Mouse (Mus musculus): Measurements from ENCODE around the gene Acrbp.

Acrbp gene

DNA sequence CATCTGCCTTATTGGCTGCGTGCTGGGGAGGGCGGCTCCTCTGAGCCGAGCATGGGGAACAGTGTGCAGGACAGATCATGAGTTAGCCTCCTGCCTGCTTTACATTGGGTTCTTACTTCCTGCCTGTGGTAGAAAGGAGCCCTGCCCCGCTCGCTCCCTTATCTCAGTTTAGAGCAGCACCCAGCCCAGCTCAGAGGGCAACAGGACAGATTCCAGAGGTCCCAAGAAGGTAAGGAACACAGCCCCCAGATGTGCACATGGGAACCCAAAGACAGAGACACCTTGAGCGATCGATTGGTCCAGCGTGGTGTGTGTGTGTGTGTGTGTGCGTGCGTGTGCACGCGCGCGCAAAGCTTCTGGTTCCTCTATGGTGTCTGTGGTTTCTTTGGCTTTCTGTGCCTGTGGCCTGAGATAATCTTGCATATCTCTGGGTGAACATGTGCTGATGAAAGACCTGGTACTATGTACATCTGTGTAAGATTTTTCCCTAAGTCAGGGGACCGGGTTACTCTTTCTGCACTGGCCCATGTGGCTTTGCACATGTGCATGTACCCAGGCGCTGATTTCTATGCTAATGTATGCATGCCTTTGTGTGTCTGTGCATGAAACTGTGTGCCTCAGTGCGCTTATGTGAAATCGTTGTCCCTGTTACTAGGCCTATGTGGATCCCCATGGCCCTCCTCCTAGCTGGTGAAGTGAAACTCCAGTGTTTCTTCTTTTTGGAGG is 21.8 kb downstream of the Acrbp start:
- DNase-seq = peak; percentile 71

DNA sequence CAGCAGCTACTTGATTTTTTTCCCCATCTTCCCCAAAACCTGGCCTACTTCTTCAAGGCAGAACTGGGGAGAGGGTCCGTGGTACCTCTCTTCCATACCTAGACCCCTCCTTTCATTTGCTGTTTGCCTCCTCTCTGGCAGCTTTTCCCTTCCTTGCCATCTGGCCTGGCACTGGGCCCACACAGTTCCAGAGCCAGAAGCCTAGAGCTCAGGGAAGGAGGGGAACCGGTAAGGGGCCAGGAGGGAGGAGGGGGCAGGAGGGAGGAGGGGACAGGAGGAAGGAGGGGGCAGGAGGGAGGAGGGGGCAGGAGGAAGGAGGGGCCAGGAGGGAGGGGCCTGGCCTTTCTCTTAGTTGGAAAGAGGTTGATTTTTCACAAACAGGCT is 22.4 kb downstream of the Acrbp start:
- DNase-seq = peak; percentile 73

DNA sequence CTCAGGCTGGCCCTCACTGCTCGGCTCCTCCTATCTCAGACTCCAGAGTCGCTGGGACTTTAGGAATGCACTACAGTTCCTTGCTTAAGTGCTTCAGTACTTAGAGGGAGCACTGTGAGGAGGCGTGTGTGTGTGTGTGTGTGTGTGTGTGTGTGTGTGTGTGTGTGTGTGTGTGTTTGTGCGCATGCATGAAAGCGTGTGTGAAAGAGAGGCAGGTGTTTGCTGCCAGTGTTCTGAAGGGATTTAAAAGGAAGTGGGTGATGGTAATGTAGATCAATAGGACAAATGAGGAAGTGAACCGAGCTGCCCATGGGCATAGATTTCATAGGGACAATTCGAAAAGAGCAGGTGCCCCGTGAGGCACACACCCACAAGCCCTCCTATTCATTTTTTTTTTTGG is 24.3 kb downstream of the Acrbp start:
- DNase-seq = peak; percentile 53

DNA sequence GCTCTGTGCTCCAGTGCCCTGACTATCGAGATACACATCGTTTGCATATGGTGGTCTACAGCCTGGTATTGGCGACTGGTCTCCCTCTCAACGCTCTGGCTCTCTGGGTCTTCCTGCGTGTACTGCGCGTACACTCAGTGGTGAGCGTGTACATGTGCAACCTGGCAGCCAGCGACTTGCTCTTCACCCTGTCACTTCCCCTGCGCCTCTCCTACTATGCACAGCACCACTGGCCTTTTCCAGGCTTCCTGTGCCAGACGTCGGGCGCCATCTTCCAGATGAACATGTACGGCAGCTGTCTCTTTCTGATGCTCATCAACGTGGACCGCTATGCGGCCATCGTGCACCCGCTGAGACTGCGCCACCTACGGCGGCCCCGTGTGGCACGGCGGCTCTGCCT is 31.9 kb downstream of the Acrbp start:
- DNase-seq = no peak

DNA sequence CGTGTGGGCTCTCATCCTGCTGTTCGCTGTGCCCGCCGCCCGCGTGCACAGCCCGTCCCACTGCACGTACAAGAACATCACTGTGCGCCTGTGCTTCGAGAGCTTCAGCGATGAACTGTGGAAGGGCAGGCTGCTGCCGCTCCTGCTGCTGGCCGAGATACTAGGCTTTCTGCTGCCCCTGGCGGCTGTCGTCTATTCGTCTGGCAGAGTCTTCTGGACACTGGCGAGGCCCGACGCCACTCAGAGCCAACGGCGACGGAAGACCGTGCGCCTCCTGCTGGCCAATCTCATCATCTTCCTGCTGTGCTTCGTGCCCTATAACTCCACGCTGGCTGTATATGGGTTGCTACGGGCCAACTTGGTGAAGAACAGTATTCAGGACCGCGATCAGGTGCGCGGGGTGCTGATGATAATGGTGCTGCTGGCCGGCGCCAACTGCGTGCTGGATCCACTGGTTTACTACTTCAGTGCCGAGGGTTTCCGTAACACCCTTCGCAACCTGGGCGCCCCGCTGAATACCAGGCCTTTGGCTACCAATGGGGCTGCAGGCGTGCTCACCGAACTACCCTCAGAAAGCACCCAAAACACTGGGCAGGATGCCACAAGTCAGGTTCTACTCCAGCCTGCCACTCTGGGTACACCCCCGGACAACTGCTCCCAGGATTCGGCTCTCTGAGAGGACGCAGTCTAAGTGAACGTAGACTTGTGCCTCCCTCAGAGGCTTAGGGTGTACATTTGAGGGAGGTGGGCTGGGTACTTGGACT is 32.5 kb downstream of the Acrbp start:
- peak; percentile 65 for DNase-seq

DNA sequence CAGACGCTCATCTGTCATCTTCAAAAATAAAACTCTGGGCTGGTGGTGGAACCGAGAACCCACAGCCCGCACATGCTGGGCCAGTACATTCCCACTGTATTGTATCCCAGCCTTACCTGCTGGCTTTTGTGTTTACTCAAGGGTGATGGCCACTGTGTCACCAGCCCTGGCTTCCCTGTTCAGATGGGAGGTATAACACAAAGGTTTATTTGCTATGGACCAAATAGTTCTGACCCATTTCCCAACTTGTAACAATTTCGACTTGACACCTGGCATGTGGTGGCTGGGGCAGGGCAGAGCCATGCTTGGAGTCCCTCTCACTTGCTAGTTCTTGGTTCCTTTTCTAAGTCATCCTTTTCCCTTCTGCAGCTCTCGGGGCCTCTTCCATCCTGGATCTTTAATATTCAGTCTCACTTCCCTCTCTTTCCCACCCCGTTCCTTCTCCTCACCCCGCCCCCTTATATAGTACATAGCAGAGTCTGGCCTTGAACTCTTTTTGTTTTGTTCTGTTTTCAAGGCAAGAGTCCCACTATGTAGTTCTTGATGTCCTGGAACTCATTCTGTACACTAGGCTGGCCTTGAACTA is 33.4 kb downstream of the Acrbp start:
- DNase-seq = no peak

DNA sequence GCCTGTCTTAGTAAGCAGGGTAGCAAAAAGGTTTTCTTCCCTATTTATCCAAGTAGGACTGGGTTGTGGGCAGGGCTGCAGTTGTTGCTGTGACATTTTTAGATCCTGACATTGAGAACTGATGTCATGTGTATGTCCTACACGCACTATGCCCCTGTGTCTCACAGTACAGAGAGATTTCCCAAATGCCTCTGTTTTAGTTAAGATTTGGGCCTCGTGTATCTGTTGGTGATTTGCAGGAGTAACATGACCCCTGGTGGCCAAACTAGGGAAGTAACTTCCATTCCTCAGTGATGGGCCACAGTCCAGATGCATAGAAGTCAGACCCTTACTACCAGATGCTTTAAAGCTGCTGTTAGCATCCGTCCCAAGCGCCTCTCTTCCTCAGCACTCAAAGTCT is 34.9 kb downstream of the Acrbp start:
- DNase-seq = peak; percentile 72

DNA sequence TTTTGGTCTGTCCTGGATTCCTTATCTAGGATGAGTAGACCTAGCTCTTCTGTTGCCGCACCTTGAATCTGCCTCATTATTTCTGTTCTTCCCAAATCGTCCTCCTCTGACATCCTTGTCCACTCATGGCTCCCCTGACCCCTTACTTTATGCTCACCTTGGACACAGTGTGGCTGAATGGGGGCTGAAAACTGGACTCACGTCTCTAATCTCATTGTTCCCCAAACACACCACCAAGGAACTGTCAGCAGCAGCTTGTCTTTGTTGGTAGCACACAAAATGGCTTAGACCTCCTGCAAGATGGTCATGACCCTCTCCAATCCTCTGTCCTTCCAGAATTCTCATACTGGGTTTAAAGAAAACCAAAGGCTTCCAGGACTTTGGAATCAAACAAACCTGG is 38.4 kb downstream of the Acrbp start:
- DNase-seq = no peak

DNA sequence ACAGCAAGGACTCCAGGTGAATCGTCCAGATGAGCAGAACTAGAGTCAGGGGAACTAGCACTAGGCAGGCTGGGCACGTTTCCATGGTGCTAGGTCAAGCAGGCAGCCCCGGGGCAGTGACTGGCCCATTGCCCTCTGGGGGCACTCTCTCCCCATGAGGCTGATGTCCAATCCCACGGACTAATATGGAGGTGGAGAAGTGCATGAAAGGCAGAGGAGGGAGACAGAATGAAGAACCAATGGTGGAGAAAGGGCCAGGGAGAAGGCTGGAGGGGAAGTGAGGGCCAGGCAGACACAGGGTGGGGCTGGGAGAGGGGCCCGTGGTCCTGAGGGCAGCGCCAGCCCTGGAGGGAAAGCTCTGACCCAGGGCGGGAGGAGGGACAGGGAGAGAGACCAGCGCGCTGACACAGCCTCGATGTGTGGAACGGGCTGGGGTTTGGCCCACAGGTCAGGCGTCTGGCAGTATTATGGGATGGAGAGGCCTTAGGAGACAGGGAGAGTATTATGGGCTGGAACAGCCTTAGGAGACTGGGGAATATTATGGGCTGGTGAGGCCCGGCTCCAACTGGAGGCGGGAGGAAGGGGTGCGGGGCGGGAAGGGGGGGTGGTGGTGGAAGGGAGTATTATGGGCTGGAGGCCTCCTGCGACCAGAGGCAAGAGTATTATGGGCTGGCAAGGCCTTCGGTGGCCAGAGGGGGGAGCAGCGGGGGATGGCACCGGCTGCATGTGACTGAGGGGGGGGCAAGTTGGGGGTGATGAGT is 39.3 kb downstream of the Acrbp start:
- peak; percentile 73 for DNase-seq

DNA sequence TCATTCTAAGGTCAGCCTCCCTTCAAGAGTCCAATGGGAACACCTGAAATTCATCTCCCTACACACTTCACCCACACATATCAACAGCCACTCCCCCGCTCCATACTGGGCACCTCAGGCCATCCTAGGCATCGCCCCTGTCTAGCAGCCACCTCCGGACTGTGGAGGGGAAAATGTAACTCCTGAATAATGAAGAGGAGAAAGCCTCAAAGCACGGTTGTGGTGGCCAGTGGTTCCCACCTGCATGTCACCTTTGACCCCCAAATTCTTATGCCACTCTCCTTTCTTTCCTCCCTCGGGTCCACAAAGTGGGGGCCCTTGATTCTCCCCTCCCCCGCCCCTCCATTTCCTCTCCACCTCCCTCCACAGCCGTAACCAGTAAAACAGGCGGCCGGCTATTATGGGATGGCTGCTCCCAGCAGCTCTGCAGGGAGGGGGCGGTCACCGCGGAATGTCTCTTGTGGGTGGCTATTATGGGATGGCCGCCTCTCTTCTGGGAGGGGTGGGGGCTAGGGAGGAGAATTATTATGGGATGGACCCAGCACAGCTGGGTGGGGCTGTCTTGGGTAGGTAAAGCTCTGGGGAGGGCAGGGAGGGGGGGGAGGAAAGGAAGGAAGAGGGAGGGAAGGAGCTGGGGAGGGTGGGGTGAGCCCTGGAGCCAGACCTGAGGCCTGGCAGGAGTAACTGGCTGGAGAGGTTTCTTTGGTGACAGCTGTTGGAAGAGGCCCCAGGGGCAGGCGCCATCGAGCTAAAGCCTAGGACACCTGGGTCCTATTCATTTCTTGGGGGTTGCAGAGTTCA is 40.2 kb downstream of the Acrbp start:
- DNase-seq = peak; percentile 80

DNA sequence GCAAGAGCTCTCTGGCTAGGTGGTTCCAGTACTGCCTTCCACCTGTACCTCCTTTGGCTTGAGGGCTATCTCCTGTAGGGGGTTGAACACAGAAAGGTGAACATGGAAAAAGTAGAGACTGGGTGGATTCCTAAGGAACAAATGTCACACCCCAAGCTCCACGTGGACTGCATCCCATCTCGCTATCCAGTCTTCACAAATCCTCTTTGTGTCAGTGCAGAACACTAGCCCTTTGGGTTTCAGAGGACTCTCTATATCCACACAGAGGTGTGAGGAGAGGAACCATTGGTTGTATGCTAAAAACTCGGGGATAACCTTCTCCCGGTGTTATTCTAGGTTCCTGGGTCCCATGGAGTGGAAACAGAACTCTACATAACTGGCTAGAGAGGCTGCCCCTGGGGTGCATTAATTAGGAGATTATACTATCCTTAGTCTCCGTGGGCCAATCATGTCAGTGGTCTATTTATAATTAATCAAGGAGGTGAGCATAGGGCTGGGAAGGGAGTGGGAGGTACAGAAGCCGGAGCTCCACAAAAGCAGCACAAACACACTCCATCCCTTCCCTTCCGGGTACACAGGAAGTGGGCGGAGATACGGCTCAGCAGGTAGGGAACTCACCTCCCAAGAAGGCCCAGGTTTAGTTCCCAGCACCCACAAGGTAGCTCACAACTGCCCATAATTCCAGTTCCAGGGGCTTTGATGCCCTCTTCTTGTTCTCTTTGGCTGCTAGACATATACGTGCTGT is 41.0 kb downstream of the Acrbp start:
- DNase-seq = no peak

DNA sequence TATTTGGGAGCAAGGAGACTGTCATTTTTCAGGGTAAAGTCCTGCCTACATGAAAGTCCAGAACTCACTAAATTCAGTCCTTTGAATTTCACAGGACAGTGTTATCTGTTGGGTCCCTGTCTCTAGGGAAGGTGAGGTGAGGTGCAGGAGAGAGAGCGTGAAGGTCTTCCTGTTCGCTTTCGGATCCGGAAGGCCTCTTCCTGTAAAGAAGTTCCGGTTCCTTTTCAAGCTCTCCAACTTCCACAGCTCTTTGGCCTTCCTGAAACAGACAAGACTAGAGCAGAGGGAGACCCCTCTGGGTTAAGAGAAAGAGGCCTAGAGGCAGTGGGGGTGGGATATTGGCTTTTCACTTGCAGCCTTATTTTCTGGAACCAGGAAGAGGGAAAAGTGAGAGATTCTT is 42.9 kb downstream of the Acrbp start:
- DNase-seq = peak; percentile 36

DNA sequence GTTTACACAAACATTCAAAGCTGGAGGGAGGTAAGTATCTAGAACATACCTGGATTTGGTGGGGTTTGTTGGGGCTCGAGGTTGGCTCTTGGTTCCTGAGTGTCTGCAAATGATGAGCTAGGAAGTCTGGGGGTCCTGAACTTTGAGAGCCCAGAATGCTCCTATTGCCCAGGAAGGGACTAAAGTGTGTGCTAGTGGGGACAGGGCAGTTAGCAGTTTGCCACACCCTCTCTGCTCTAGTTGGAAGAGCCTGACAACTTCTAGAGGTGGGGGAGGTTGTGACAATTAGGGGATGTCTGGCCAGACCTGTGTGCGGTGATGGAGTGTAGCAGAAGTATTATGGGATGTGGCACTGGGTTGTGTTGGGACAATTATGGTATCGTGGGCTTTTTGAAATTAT is 45.4 kb downstream of the Acrbp start:
- no peak for DNase-seq

DNA sequence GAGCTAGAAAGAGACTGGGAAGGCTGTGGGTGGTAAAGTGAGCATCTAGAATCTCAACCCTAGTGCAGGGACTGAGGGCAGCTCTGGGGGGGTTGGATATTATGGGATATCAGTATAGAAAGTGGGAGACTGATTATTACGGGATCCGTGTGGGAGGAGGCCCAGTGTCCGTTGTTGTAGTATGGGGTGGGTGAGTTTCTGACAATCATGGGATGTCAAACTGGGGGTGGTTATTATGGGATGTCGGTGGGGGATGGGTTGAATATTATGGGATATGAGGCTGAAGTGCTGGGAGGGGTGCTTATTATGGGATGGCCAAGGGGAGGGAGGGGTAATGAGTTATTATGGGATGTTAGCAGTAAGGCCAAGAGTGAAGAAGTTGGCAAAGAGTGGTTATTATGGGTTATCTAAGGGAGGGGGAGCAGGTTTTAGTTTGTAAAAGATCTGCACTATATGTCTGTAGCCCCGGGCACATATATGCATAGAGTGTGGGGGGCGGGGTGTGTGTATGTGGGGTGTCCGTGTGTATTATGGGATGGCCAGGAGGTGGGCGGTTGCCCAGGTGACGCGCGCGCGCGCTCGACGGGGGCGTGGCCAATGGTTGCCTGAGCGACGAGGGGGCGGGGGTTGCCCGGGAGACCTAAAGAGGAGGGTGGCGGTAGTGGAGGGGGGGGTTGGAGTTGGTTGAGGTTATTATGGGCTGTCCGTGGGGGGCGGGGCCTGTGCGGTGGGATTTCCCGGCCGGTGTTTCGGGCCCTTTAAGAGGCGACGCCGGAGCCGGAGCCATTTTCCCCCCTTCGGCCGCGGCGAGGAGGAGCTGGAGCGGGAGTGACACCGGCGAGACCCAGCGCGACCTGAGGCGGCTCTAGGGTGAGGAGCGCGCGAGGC is 46.1 kb downstream of the Acrbp start, which contains the start of gene Chd4:
Chd4 (plus strand) TSS at position 591 of the 888 bp plus-strand sequence.
- DNase-seq = peak; percentile 98

DNA sequence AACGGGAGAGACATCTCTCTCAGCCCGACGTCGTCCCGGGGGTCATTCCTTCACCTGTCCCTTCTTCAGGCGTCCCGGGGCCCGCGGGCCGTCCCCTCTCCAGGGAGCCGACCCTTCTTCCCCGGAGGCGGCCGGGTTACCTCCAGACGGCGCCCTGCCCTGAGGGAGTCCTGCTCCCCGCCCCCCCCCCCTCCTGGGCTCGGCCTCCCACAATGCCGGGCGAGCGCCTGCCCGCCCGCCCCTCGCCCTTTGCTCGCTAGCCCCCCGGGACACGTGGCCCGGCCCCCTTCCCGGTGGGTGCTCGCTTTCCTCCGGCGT is 46.7 kb downstream of the Acrbp start:
- no peak for DNase-seq

DNA sequence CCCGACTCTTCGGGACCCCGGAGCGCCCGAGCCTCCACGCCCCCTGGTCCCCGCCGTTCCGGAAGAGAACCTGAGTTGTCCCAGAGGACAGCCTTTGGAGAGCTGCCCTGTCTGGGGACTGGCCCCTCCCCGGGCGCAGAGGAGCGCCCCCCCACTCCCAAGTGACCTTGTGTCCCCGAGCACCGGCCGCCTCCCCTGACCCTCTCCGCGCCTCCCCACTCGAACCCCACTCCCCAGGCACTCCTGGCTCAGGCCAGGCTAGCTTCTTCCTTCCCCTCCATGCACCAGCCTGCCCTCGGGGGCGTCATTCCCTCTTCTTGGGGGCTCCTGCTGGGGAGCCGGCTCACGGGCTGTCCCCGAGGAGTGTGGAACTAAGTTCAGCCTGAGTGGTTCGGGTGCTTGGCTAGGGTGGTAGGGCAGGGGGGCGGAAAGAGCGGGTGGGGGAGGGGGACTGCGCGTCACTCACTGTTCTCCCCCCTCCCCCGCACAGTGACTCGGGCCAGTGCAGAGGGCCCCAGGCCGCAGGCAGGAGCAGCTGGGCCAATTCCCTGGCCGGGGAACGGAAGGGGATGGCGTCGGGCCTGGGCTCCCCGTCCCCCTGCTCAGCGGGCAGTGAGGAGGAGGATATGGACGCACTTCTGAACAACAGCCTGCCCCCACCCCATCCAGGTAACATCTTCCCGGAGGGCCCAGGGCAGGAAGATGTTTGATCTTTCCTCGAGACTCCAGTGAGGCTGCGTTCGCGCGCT is 47.3 kb downstream of the Acrbp start:
- DNase-seq = peak; percentile 83

DNA sequence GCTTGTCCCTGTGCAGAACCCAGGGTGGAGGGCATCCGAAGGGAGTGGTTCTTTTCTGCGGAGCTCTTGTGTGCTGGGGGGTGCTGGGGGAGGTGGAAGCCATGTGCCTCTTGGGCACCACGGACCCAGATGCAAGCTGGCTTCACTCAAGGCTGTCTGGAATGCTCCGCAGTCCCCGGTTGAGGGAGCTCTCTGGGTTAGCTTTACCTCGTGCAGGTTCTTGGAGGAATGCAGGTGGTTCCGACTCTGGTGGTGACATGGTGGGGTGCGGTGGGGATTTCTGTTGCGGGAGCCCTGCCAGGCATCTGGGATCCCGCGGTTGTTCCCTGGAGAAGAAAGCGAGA is 47.8 kb downstream of the Acrbp start:
- no peak for DNase-seq

DNA sequence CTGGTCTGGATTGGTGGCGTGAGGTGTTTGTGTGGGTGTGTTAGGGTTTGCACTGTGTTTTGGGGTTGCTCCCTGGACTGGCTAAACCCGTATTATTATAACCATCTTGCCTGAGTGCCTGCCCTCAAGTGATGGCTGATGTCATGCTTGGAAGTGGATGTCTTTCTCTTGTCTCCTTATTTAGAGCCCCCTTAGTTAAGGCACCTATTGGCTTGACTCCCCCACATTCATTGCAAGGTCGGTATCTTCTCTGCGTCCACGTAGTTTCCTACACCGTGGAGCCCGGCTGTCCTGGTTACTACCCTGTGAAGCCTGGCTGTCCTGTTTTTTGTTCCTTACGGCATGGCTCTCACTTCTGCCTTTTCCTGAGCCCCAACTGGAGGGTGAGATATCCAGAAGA is 48.5 kb downstream of the Acrbp start:
- DNase-seq = no peak

DNA sequence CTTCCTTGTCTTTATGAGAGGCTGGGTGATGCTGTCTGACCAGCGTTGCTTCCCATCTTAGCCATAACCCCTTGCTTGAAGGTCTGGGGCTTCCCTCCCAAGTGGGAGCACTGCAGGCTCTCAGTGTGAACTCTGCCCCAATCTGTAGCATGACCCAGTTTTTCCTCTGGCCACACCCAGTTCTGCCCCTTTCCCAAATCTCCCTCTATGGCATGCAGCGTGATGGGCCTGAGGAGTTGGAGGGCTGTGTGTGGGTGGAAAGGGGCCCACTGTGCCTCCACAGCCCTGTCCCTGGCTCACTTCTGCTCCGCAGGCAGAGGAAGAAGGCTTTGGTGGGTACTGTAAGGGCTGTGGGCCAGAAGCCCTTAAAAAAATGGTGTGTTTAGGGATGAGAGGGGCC is 49.0 kb downstream of the Acrbp start:
- DNase-seq = peak; percentile 38

DNA sequence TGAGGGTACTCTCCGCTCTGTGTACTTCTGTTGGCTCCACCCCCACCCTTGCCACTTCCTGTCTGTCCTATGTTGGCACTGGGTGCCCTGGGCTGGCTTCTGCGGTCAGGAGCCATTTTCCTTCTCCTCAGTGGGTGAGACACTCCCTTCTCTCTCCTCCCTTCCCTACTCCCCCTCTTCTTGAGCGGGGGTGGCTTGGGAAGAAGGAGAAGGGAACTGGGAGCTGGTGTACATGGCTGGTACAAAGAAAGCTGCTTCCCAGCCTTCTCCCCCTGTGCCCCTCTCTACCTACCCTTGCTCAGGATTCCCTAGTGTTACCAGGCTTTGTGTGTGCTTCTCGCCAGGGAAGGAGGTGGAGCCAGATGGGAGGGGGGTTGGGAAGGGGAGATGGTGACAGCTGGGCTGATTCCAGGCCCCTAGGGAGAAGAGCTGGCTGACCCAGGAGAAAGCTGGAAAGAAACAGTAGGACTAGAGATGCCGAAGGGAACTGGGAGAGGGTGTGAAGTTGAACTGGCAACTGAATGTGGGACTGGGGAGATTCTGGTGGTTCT is 50.0 kb downstream of the Acrbp start:
- DNase-seq = peak; percentile 81
